ENCODE assay signal across 26 mouse cellular contexts in genomic region chr19:36800288-36800687, GRCm38 (mm10). TPM values are rescaled to one million over a fixed set of nuclear protein-coding genes. Genes with fewer than 3 reads are reported as not detected.
DNase-seq lines count a peak whose midpoint lies in the region; ATAC-seq and TF ChIP-seq lines count a peak whose summit lies in the region.
"Had no signal": no experiment of that assay in that cellular context is flagged by ENCODE, and none has a peak within 500 bp of the region (broad histone marks: within the 10 kb centered on the region; RNA-seq: fewer than 3 reads in every experiment).

No protein-coding gene starts in this region.

- DNase-seq in embryonic facial prominence, embryonic 10.5 days (ENCODE audit: low spot score): no peak
- no peak for DNase-seq in liver, embryonic 13.5 days
- no peak for DNase-seq in forebrain, postnatal 0 days
- no peak for DNase-seq in midbrain, embryonic 11.5 days (ENCODE audit: low spot score, missing footprints)
- DNase-seq: adrenal gland, adult 8-10 months; cerebellum, adult 11-12 months; cerebellum, adult 8-10 months; cerebellum, postnatal 10 days; cerebellum, postnatal 36 days; embryo, embryonic 11 days; gastrocnemius, postnatal 25 days; heart, adult 18-20 months; heart, postnatal 10 days; heart, postnatal 36 days had no signal

- H3K9me3 ChIP-seq in embryonic facial prominence, embryonic 13.5 days: no peaks in the 10 kb centered on the region
- H3K9me3 ChIP-seq in embryonic facial prominence, embryonic 10.5 days: no peaks in the 10 kb centered on the region
- peaks cover 5% of the 10 kb centered on the region; the same call in 1 of the 2 replicates for H3K9me3 ChIP-seq in liver, embryonic 13.5 days (replicated peaks)
- H3K9me3 ChIP-seq in liver, embryonic 16.5 days (replicated peaks; ENCODE audit: control insufficient read depth, low read length): no peaks in the 10 kb centered on the region
- no peaks in the 10 kb centered on the region for H3K9me3 ChIP-seq in forebrain, postnatal 0 days (ENCODE audit: low read length)
- H3K9me3 ChIP-seq in midbrain, embryonic 11.5 days (ENCODE audit: control insufficient read depth, low read length): no peaks in the 10 kb centered on the region
- H3K9me3 ChIP-seq: embryonic facial prominence, embryonic 12.5 days; forebrain, embryonic 13.5 days; hindbrain, embryonic 13.5 days had no signal

- no peak overlapping the region for H3K9ac ChIP-seq in embryonic facial prominence, embryonic 13.5 days
- H3K9ac ChIP-seq in liver, embryonic 13.5 days: no peak overlapping the region
- H3K9ac ChIP-seq in liver, embryonic 16.5 days (ENCODE audit: low read depth, low read length): no peak overlapping the region
- no peak overlapping the region for H3K9ac ChIP-seq in forebrain, postnatal 0 days
- no peak overlapping the region for H3K9ac ChIP-seq in midbrain, embryonic 11.5 days (ENCODE audit: low read length)
- H3K9ac ChIP-seq: embryonic facial prominence, embryonic 12.5 days; forebrain, embryonic 13.5 days; heart, embryonic 12.5 days; heart, embryonic 15.5 days; hindbrain, embryonic 13.5 days had no signal

- no peaks in the 10 kb centered on the region for H3K27me3 ChIP-seq in embryonic facial prominence, embryonic 13.5 days
- H3K27me3 ChIP-seq in embryonic facial prominence, embryonic 10.5 days (replicated peaks; ENCODE audit: low read depth, poor library complexity, severe bottlenecking): no peaks in the 10 kb centered on the region
- H3K27me3 ChIP-seq in liver, embryonic 13.5 days: no peaks in the 10 kb centered on the region
- H3K27me3 ChIP-seq in liver, embryonic 16.5 days (ENCODE audit: control insufficient read depth, insufficient read depth, low read depth, low read length): no peaks in the 10 kb centered on the region
- no peaks in the 10 kb centered on the region for H3K27me3 ChIP-seq in forebrain, postnatal 0 days (ENCODE audit: insufficient read depth, low read length)
- H3K27me3 ChIP-seq in midbrain, embryonic 11.5 days (ENCODE audit: control insufficient read depth, insufficient read depth, low read length): no peaks in the 10 kb centered on the region
- H3K27me3 ChIP-seq: embryonic facial prominence, embryonic 12.5 days; forebrain, embryonic 13.5 days; heart, embryonic 12.5 days; heart, embryonic 15.5 days; hindbrain, embryonic 13.5 days had no signal

- H3K4me1 ChIP-seq in embryonic facial prominence, embryonic 13.5 days: peaks cover 14% of the 10 kb centered on the region
- no peaks in the 10 kb centered on the region for H3K4me1 ChIP-seq in embryonic facial prominence, embryonic 10.5 days
- H3K4me1 ChIP-seq in liver, embryonic 13.5 days (replicated peaks): peaks cover 8% of the 10 kb centered on the region
- no peaks in the 10 kb centered on the region; the same call in 1 of the 2 replicates for H3K4me1 ChIP-seq in liver, embryonic 16.5 days (ENCODE audit: control insufficient read depth, low read depth, low read length)
- H3K4me1 ChIP-seq in forebrain, postnatal 0 days (ENCODE audit: insufficient read depth): no peaks in the 10 kb centered on the region
- no peaks in the 10 kb centered on the region for H3K4me1 ChIP-seq in midbrain, embryonic 11.5 days (ENCODE audit: control insufficient read depth, insufficient read depth, low read length)
- H3K4me1 ChIP-seq: embryonic facial prominence, embryonic 12.5 days; forebrain, embryonic 13.5 days; hindbrain, embryonic 13.5 days had no signal

- H3K27ac ChIP-seq in embryonic facial prominence, embryonic 13.5 days: 0 out of 2 replicates have a peak overlapping the region, but pooled peaks have one; percentile 57
- no peak overlapping the region for H3K27ac ChIP-seq in embryonic facial prominence, embryonic 10.5 days (replicated peaks)
- peak overlapping the region; percentile 47 for H3K27ac ChIP-seq in liver, embryonic 13.5 days
- peak overlapping the region; percentile 53 for H3K27ac ChIP-seq in liver, embryonic 16.5 days (ENCODE audit: low read length)
- no peak overlapping the region for H3K27ac ChIP-seq in forebrain, postnatal 0 days (ENCODE audit: low read depth, low read length)
- no peak overlapping the region for H3K27ac ChIP-seq in midbrain, embryonic 11.5 days (ENCODE audit: low read depth, low read length)
- H3K27ac ChIP-seq: embryonic facial prominence, embryonic 12.5 days; forebrain, embryonic 13.5 days; heart, embryonic 15.5 days; hindbrain, embryonic 10.5 days; hindbrain, embryonic 13.5 days had no signal

- H3K4me2 ChIP-seq in embryonic facial prominence, embryonic 13.5 days: no peak overlapping the region
- no peak overlapping the region for H3K4me2 ChIP-seq in liver, embryonic 13.5 days
- no peak overlapping the region for H3K4me2 ChIP-seq in liver, embryonic 16.5 days (ENCODE audit: low read depth, low read length)
- no peak overlapping the region for H3K4me2 ChIP-seq in forebrain, postnatal 0 days (ENCODE audit: low read depth)
- no peak overlapping the region for H3K4me2 ChIP-seq in midbrain, embryonic 11.5 days
- H3K4me2 ChIP-seq: embryonic facial prominence, embryonic 12.5 days; forebrain, embryonic 13.5 days; heart, embryonic 12.5 days; heart, embryonic 15.5 days; hindbrain, embryonic 13.5 days had no signal

- TF ChIP-seq CTCF in forebrain, postnatal 0 days (IDR thresholded peaks at IDR 0.05; ENCODE audit: low read depth): no peak

- no peak overlapping the region for H3K4me3 ChIP-seq in embryonic facial prominence, embryonic 13.5 days
- H3K4me3 ChIP-seq in embryonic facial prominence, embryonic 10.5 days: no peak overlapping the region
- no peak overlapping the region for H3K4me3 ChIP-seq in liver, embryonic 13.5 days (replicated peaks)
- no peak overlapping the region for H3K4me3 ChIP-seq in liver, embryonic 16.5 days (ENCODE audit: low read depth, low read length)
- no peak overlapping the region for H3K4me3 ChIP-seq in forebrain, postnatal 0 days (ENCODE audit: low read depth, low read length)
- H3K4me3 ChIP-seq in midbrain, embryonic 11.5 days (ENCODE audit: low read depth, low read length): no peak overlapping the region
- H3K4me3 ChIP-seq: embryonic facial prominence, embryonic 12.5 days; erythroblast, embryonic 14.5 days; forebrain, embryonic 13.5 days; heart, embryonic 12.5 days; heart, embryonic 15.5 days; hindbrain, embryonic 10.5 days; hindbrain, embryonic 13.5 days had no signal

- 88% methylated on average over 7 of the region's 7 CpGs for WGBS in embryonic facial prominence, embryonic 13.5 days
- 85% methylated on average over 7 of the region's 7 CpGs for WGBS in embryonic facial prominence, embryonic 10.5 days
- 57% methylated on average over 7 of the region's 7 CpGs for WGBS in liver, embryonic 13.5 days (ENCODE audit: insufficient replicate concordance)
- 53% methylated on average over 7 of the region's 7 CpGs for WGBS in liver, embryonic 16.5 days (ENCODE audit: insufficient replicate concordance)
- 88% methylated on average over 7 of the region's 7 CpGs for WGBS in forebrain, postnatal 0 days
- WGBS in midbrain, embryonic 11.5 days: 85% methylated on average over 7 of the region's 7 CpGs

- no peak for ATAC-seq in embryonic facial prominence, embryonic 13.5 days (ENCODE audit: insufficient number of reproducible peaks, insufficient read depth, low FRiP score, low TSS enrichment, low read depth)
- 0 out of 2 replicates have a peak, but pooled peaks have one; percentile 49 for ATAC-seq in liver, embryonic 13.5 days (ENCODE audit: low read depth)
- ATAC-seq in liver, embryonic 16.5 days (ENCODE audit: low read depth): peak; percentile 53
- no peak for ATAC-seq in forebrain, postnatal 0 days
- no peak for ATAC-seq in midbrain, embryonic 11.5 days (ENCODE audit: low FRiP score)
- ATAC-seq: activated CD4-positive, CD25-positive, alpha-beta regulatory T cell, adult 4 months; forebrain, embryonic 13.5 days; forebrain, embryonic 16.5 days; hindbrain, embryonic 16.5 days had no signal

- H3K36me3 ChIP-seq in embryonic facial prominence, embryonic 13.5 days: no peaks in the 10 kb centered on the region
- no peaks in the 10 kb centered on the region for H3K36me3 ChIP-seq in embryonic facial prominence, embryonic 10.5 days (replicated peaks)
- H3K36me3 ChIP-seq in liver, embryonic 13.5 days: no peaks in the 10 kb centered on the region
- H3K36me3 ChIP-seq in liver, embryonic 16.5 days (ENCODE audit: control insufficient read depth, insufficient read depth): no peaks in the 10 kb centered on the region
- no peaks in the 10 kb centered on the region for H3K36me3 ChIP-seq in forebrain, postnatal 0 days (ENCODE audit: insufficient read depth)
- H3K36me3 ChIP-seq in midbrain, embryonic 11.5 days (ENCODE audit: control insufficient read depth, insufficient read depth, low read length): no peaks in the 10 kb centered on the region
- H3K36me3 ChIP-seq: embryonic facial prominence, embryonic 12.5 days; heart, embryonic 12.5 days; heart, embryonic 15.5 days; hindbrain, embryonic 10.5 days; hindbrain, embryonic 13.5 days had no signal

RNA-seq across cellular contexts. Expression of gene Tnks2, which starts 33.7 kb away (rescaled TPM):
- polyA plus RNA-seq in embryonic facial prominence, embryonic 13.5 days (2015; fragmentation: Nextera tagmentation; extraction: Ambion mirVana): 46.3 and 52.7 TPM in 2 replicates
- 60.3 and 62.4 TPM in 2 replicates for polyA plus RNA-seq in embryonic facial prominence, embryonic 10.5 days (2016; fragmentation: Nextera tagmentation; extraction: Ambion mirVana)
- 14.5 and 16.3 TPM in 2 replicates for polyA plus RNA-seq in liver, embryonic 13.5 days (2015; fragmentation: Nextera tagmentation; extraction: Ambion mirVana)
- 6.0 and 7.3 TPM in 2 replicates for polyA plus RNA-seq in liver, embryonic 16.5 days (2015; fragmentation: Nextera tagmentation; extraction: Ambion mirVana)
- 175 and 182 TPM in 2 replicates for total RNA-seq in forebrain, postnatal 0 days (2014; rRNA removed)
- 16.8 and 24.3 TPM in 2 replicates for polyA plus RNA-seq in forebrain, postnatal 0 days (2015; fragmentation: Nextera tagmentation; extraction: Ambion mirVana)
- polyA plus RNA-seq in midbrain, embryonic 11.5 days (2014; fragmentation: Nextera tagmentation; extraction: Ambion mirVana): 76.3 and 81.3 TPM in 2 replicates

Comparison
In these comparisons a context has a peak if more than half of its experiments do, and no peak if none do; other contexts are left out.
1. H3K27ac ChIP-seq: peak in embryonic facial prominence, embryonic 13.5 days (single experiment), liver, embryonic 13.5 days (single experiment) and liver, embryonic 16.5 days (single experiment); none in embryonic facial prominence, embryonic 10.5 days (single experiment), forebrain, postnatal 0 days (single experiment) and midbrain, embryonic 11.5 days (single experiment).
2. ATAC-seq: peak in liver, embryonic 13.5 days (single experiment) and liver, embryonic 16.5 days (single experiment); none in embryonic facial prominence, embryonic 13.5 days (single experiment), forebrain, postnatal 0 days (single experiment) and midbrain, embryonic 11.5 days (single experiment).